Mouse (Mus musculus): ENCODE results near the gene Cox7b.

Cox7b gene

GRCm38 (mm10) chrX:106048191-106048590 lies 32.7 kb downstream of the Cox7b start:
- in situ Hi-C loops (cut with MboI; ENCODE audit: unreplicated experiment in 2 of 2), result no loop called here
